18 mouse cellular contexts compared by ENCODE assay signal in the genomic region with DNA sequence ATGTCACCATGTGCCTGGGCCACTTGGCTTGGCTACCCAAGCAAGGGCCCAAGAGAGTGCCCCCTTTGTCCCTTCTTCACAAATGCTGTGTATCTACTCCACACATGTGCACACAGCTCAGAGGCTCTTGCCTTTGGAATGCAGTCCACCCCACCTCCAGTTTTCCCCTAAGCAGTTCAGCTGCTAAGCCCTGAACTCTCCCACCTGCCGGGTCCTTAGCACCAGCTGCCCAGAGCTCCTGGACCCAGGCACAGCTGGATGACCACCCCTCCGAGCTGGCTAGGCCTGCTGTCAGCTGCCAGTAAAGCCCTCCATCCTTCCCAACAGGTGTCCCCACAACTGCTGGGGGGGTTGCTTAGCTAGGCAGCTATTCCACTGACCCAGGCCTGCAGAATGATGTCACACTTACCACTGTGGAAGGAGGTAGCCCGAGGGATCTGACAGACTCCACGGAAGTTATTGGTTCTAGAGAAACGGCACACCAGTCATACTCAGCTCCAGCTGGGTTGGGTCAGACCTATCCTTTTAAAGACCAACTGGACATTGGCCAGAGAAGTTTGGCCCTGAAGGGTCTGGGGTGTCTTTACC. TPM values are rescaled to one million over a fixed set of nuclear protein-coding genes. Genes with fewer than 3 reads are reported as not detected.
DNase-seq lines count a peak whose midpoint lies in the region; ATAC-seq and TF ChIP-seq lines count a peak whose summit lies in the region.
"Had no signal": no experiment of that assay in that cellular context is flagged by ENCODE, and none has a peak within 500 bp of the region (broad histone marks: within the 10 kb centered on the region; RNA-seq: fewer than 3 reads in every experiment).

No protein-coding gene starts in this region.

- H3K4me3 ChIP-seq in kidney, embryonic 16.5 days (ENCODE audit: low read length) = no peak overlapping the region
- H3K4me3 ChIP-seq in midbrain, embryonic 11.5 days (ENCODE audit: low read depth, low read length) = no peak overlapping the region
- H3K4me3 ChIP-seq in midbrain, postnatal 0 days (ENCODE audit: low read depth, low read length) = no peak overlapping the region
- no peak overlapping the region for H3K4me3 ChIP-seq in limb, embryonic 14.5 days (replicated peaks; ENCODE audit: low read length)
- no peak overlapping the region for H3K4me3 ChIP-seq in stomach, embryonic 16.5 days (replicated peaks; ENCODE audit: low read length)
- no peak overlapping the region for H3K4me3 ChIP-seq in left cerebral cortex, adult 2 months
- H3K4me3 ChIP-seq: hindbrain, embryonic 12.5 days; kidney, embryonic 15.5 days; lung, embryonic 15.5 days; stomach, embryonic 15.5 days had no signal

- no peak for TF ChIP-seq POLR2A in limb, embryonic 14.5 days (IDR thresholded peaks at IDR 0.05; ENCODE audit: borderline replicate concordance, extremely low read depth, insufficient read depth, insufficient read length)

- no peaks in the 10 kb centered on the region for H3K27me3 ChIP-seq in kidney, embryonic 16.5 days (ENCODE audit: insufficient read depth, low read length)
- H3K27me3 ChIP-seq in midbrain, embryonic 11.5 days (ENCODE audit: control insufficient read depth, insufficient read depth, low read length) = no peaks in the 10 kb centered on the region
- H3K27me3 ChIP-seq in midbrain, postnatal 0 days (ENCODE audit: insufficient read depth, low read length) = no peaks in the 10 kb centered on the region
- no peaks in the 10 kb centered on the region for H3K27me3 ChIP-seq in limb, embryonic 14.5 days (ENCODE audit: control insufficient read depth, insufficient read depth, low read length)
- H3K27me3 ChIP-seq in stomach, embryonic 16.5 days (ENCODE audit: control insufficient read depth, insufficient read depth, low read length) = no peaks in the 10 kb centered on the region
- H3K27me3 ChIP-seq: hindbrain, embryonic 12.5 days; kidney, embryonic 15.5 days; lung, embryonic 15.5 days; stomach, embryonic 15.5 days had no signal

- H3K27ac ChIP-seq in kidney, embryonic 16.5 days (ENCODE audit: low read length) = no peak overlapping the region
- no peak overlapping the region for H3K27ac ChIP-seq in midbrain, embryonic 11.5 days (ENCODE audit: low read depth, low read length)
- no peak overlapping the region for H3K27ac ChIP-seq in midbrain, postnatal 0 days (ENCODE audit: low read depth, low read length)
- 0 out of 2 replicates have a peak overlapping the region, but pooled peaks have one; percentile 4 for H3K27ac ChIP-seq in limb, embryonic 14.5 days (replicated peaks; ENCODE audit: low read depth, low read length)
- H3K27ac ChIP-seq in stomach, embryonic 16.5 days (ENCODE audit: low read length) = no peak overlapping the region
- no peak overlapping the region for H3K27ac ChIP-seq in left cerebral cortex, adult 2 months
- H3K27ac ChIP-seq: hindbrain, embryonic 12.5 days; kidney, embryonic 15.5 days; lung, embryonic 15.5 days; stomach, embryonic 15.5 days had no signal

- ATAC-seq in kidney, embryonic 16.5 days (ENCODE audit: low FRiP score, low TSS enrichment) = 0 out of 2 replicates have a peak, but pooled peaks have one; percentile 19
- no peak for ATAC-seq in midbrain, embryonic 11.5 days (ENCODE audit: low FRiP score)
- no peak for ATAC-seq in midbrain, postnatal 0 days (ENCODE audit: low FRiP score)
- peak; percentile 85 for ATAC-seq in limb, embryonic 14.5 days (ENCODE audit: low FRiP score, low read depth)
- 0 out of 2 replicates have a peak, but pooled peaks have one; percentile 22 for ATAC-seq in stomach, embryonic 16.5 days (ENCODE audit: insufficient read depth, low FRiP score)
- ATAC-seq: inflammation-experienced regulatory T-cells, adult 6 months had no signal

- no peak overlapping the region for H3K4me2 ChIP-seq in kidney, embryonic 16.5 days (replicated peaks; ENCODE audit: low read depth, low read length)
- no peak overlapping the region for H3K4me2 ChIP-seq in midbrain, embryonic 11.5 days
- no peak overlapping the region for H3K4me2 ChIP-seq in midbrain, postnatal 0 days (ENCODE audit: low read depth, low read length, poor library complexity, severe bottlenecking)
- H3K4me2 ChIP-seq in limb, embryonic 14.5 days (replicated peaks; ENCODE audit: low read depth, low read length, severe bottlenecking) = no peak overlapping the region
- H3K4me2 ChIP-seq in stomach, embryonic 16.5 days (ENCODE audit: low read depth, low read length) = no peak overlapping the region
- H3K4me2 ChIP-seq: hindbrain, embryonic 12.5 days; kidney, embryonic 15.5 days; lung, embryonic 15.5 days; stomach, embryonic 15.5 days had no signal

- H3K9me3 ChIP-seq in kidney, embryonic 16.5 days (ENCODE audit: low read length) = no peaks in the 10 kb centered on the region
- H3K9me3 ChIP-seq in midbrain, embryonic 11.5 days (ENCODE audit: control insufficient read depth, low read length) = no peaks in the 10 kb centered on the region
- no peaks in the 10 kb centered on the region for H3K9me3 ChIP-seq in midbrain, postnatal 0 days (ENCODE audit: low read length)
- peaks cover 3% of the 10 kb centered on the region; the same call in 1 of the 2 replicates for H3K9me3 ChIP-seq in limb, embryonic 14.5 days (ENCODE audit: control insufficient read depth, low read length)
- no peaks in the 10 kb centered on the region for H3K9me3 ChIP-seq in stomach, embryonic 16.5 days (replicated peaks; ENCODE audit: control insufficient read depth, low read length)
- H3K9me3 ChIP-seq: hindbrain, embryonic 12.5 days; kidney, embryonic 15.5 days; lung, embryonic 15.5 days; stomach, embryonic 15.5 days had no signal

- 53% methylated on average over 5 of the region's 5 CpGs for WGBS in kidney, embryonic 16.5 days
- WGBS in midbrain, embryonic 11.5 days = 73% methylated on average over 5 of the region's 5 CpGs
- WGBS in midbrain, postnatal 0 days = 65% methylated on average over 5 of the region's 5 CpGs
- WGBS in limb, embryonic 14.5 days = 44% methylated on average over 5 of the region's 5 CpGs
- 56% methylated on average over 5 of the region's 5 CpGs for WGBS in stomach, embryonic 16.5 days

- TF ChIP-seq CTCF in midbrain, postnatal 0 days (IDR thresholded peaks at IDR 0.05) = no peak
- TF ChIP-seq CTCF in left cerebral cortex, adult 2 months (IDR thresholded peaks at IDR 0.05) = no peak

- no peaks in the 10 kb centered on the region for H3K36me3 ChIP-seq in kidney, embryonic 16.5 days (ENCODE audit: insufficient read depth, low read length)
- H3K36me3 ChIP-seq in midbrain, embryonic 11.5 days (ENCODE audit: control insufficient read depth, insufficient read depth, low read length) = no peaks in the 10 kb centered on the region
- no peaks in the 10 kb centered on the region for H3K36me3 ChIP-seq in midbrain, postnatal 0 days (ENCODE audit: insufficient read depth, low read length)
- no peaks in the 10 kb centered on the region for H3K36me3 ChIP-seq in limb, embryonic 14.5 days (ENCODE audit: control insufficient read depth, insufficient read depth, low read length)
- no peaks in the 10 kb centered on the region for H3K36me3 ChIP-seq in stomach, embryonic 16.5 days (ENCODE audit: control insufficient read depth, insufficient read depth, low read length)
- H3K36me3 ChIP-seq: hindbrain, embryonic 12.5 days; kidney, embryonic 15.5 days; lung, embryonic 15.5 days; stomach, embryonic 15.5 days had no signal

- intact Hi-C loops in left cerebral cortex, adult 2 months (cut with DNase I) = no loop called here

- no peaks in the 10 kb centered on the region for H3K4me1 ChIP-seq in kidney, embryonic 16.5 days (ENCODE audit: insufficient read depth, low read length)
- H3K4me1 ChIP-seq in midbrain, embryonic 11.5 days (ENCODE audit: control insufficient read depth, insufficient read depth, low read length) = peaks cover 8% of the 10 kb centered on the region; the same call in 1 of the 2 replicates
- H3K4me1 ChIP-seq in midbrain, postnatal 0 days (ENCODE audit: insufficient read depth, low read length) = no peaks in the 10 kb centered on the region
- H3K4me1 ChIP-seq in limb, embryonic 14.5 days (ENCODE audit: control insufficient read depth, insufficient read depth, low read length) = peaks cover 2% of the 10 kb centered on the region; the same call in 1 of the 2 replicates
- peaks cover 8% of the 10 kb centered on the region; the same call in 1 of the 2 replicates for H3K4me1 ChIP-seq in stomach, embryonic 16.5 days (ENCODE audit: control insufficient read depth, insufficient read depth, low read length)

- no peak for DNase-seq in kidney, adult 8-10 months
- peak; percentile 80 for DNase-seq in midbrain, embryonic 11.5 days (ENCODE audit: low spot score, missing footprints)
- DNase-seq in midbrain, postnatal 0 days (ENCODE audit: low spot score) = no peak
- DNase-seq in limb, embryonic 14.5 days (ENCODE audit: low spot score) = peak; percentile 58
- no peak for DNase-seq in cerebellum, adult 18-20 months
- no peak for DNase-seq in left cerebral cortex, adult 2 months (ENCODE audit: extremely low spot score in 1 of 2, low spot score in 2 of 2)
- DNase-seq: adrenal gland, adult 2 months; cerebellum, adult 9-11 months; gastrocnemius, postnatal 10 days; heart, postnatal 10 days; retina, postnatal 1 day had no signal

- no peak overlapping the region for H3K9ac ChIP-seq in kidney, embryonic 16.5 days (replicated peaks; ENCODE audit: low read length)
- H3K9ac ChIP-seq in midbrain, embryonic 11.5 days (ENCODE audit: low read length) = no peak overlapping the region
- H3K9ac ChIP-seq in midbrain, postnatal 0 days (replicated peaks; ENCODE audit: low read length, poor library complexity, severe bottlenecking) = no peak overlapping the region
- H3K9ac ChIP-seq in limb, embryonic 14.5 days (ENCODE audit: low read depth, low read length, severe bottlenecking) = no peak overlapping the region
- no peak overlapping the region for H3K9ac ChIP-seq in stomach, embryonic 16.5 days (ENCODE audit: low read length)
- H3K9ac ChIP-seq: hindbrain, embryonic 12.5 days; kidney, embryonic 15.5 days; lung, embryonic 15.5 days; stomach, embryonic 15.5 days had no signal

RNA-seq across cellular contexts. Expression of a gene that starts 59.3 kb away (rescaled TPM):
- 675 and 814 TPM in 2 replicates for polyA plus RNA-seq in kidney, embryonic 16.5 days (2015; fragmentation: Nextera tagmentation; extraction: Ambion mirVana)
- polyA plus RNA-seq in midbrain, embryonic 11.5 days (2014; fragmentation: Nextera tagmentation; extraction: Ambion mirVana) = 789 and 799 TPM in 2 replicates
- 107 and 131 TPM in 2 replicates for total RNA-seq in midbrain, postnatal 0 days (2014; rRNA removed)
- 111 and 115 TPM in 2 replicates for polyA plus RNA-seq in midbrain, postnatal 0 days (2015; fragmentation: Nextera tagmentation; extraction: Ambion mirVana)
- polyA plus RNA-seq in limb, embryonic 14.5 days (2012; rRNA removed) = 1,048 and 1,240 TPM in 2 replicates
- 2,054 and 2,200 TPM in 2 replicates for polyA plus RNA-seq in limb, embryonic 14.5 days (2014; fragmentation: Nextera tagmentation; extraction: Ambion mirVana)
- 402 and 460 TPM in 2 replicates for polyA plus RNA-seq in stomach, embryonic 16.5 days (2015; fragmentation: Nextera tagmentation; extraction: Ambion mirVana)
- total RNA-seq in left cerebral cortex, adult 2 months (2021) = 10 to 100 TPM; 10.3 to 10.7 TPM

Comparison
In these comparisons a context has a peak if more than half of its experiments do, and no peak if none do; other contexts are left out.
1. DNase-seq: peak in midbrain, embryonic 11.5 days (single experiment) and limb, embryonic 14.5 days (single experiment); none in kidney, adult 8-10 months (0 of 2), midbrain, postnatal 0 days (single experiment), cerebellum, adult 18-20 months (0 of 2) and left cerebral cortex, adult 2 months (0 of 2).
2. ATAC-seq: peak in kidney, embryonic 16.5 days (single experiment), limb, embryonic 14.5 days (single experiment) and stomach, embryonic 16.5 days (single experiment); none in midbrain, embryonic 11.5 days (single experiment) and midbrain, postnatal 0 days (single experiment).